In genomic region chr1:91685789-91686188, GRCm38 (mm10) we compare ENCODE assay signal across 20 mouse cellular contexts.
A peak's percentile ranks its signal among the peaks of the same experiment; 100 is the strongest.
DNase-seq lines count a peak whose midpoint lies in the region; ATAC-seq and TF ChIP-seq lines count a peak whose summit lies in the region.
"Had no signal": no experiment of that assay in that cellular context is flagged by ENCODE, and none has a peak within 500 bp of the region (broad histone marks: within the 10 kb centered on the region; RNA-seq: fewer than 3 reads in every experiment).

No protein-coding gene starts in this region.

- WGBS in kidney, embryonic 15.5 days, result 20% methylated on average over 6 of the region's 6 CpGs
- 62% methylated on average over 6 of the region's 6 CpGs for WGBS in embryonic facial prominence, embryonic 10.5 days
- 34% methylated on average over 6 of the region's 6 CpGs for WGBS in limb, embryonic 15.5 days

- peak; percentile 75 for ATAC-seq in kidney, embryonic 15.5 days (replicated peaks; ENCODE audit: low FRiP score)
- no peak for ATAC-seq in limb, embryonic 15.5 days (ENCODE audit: insufficient number of reproducible peaks, low FRiP score, low TSS enrichment, low read depth)
- ATAC-seq in megakaryocyte-erythroid progenitor cell, adult 5-6 weeks (replicated peaks; ENCODE audit: low FRiP score, low TSS enrichment, poor library complexity, severe bottlenecking), result no peak
- ATAC-seq: forebrain, embryonic 15.5 days; intestine, embryonic 16.5 days had no signal

- no peak overlapping the region for H3K27ac ChIP-seq in kidney, embryonic 15.5 days
- H3K27ac ChIP-seq in embryonic facial prominence, embryonic 10.5 days (replicated peaks), result peak overlapping the region; percentile 27; the same call in 1 of the 2 replicates
- 0 out of 2 replicates have a peak overlapping the region, but pooled peaks have one; percentile 7 for H3K27ac ChIP-seq in embryonic fibroblast, embryonic 13.5 days (ENCODE audit: insufficient read depth, low read length)
- H3K27ac ChIP-seq in limb, embryonic 15.5 days, result peak overlapping the region; percentile 54
- H3K27ac ChIP-seq: forebrain, embryonic 15.5 days; heart, embryonic 10.5 days; hindbrain, embryonic 15.5 days; liver, embryonic 14.5 days; lung, embryonic 15.5 days had no signal

- H3K4me3 ChIP-seq in kidney, embryonic 15.5 days (replicated peaks), result no peak overlapping the region
- H3K4me3 ChIP-seq in embryonic facial prominence, embryonic 10.5 days, result no peak overlapping the region
- no peak overlapping the region for H3K4me3 ChIP-seq in embryonic fibroblast, embryonic 13.5 days (ENCODE audit: insufficient read depth, low read length)
- no peak overlapping the region for H3K4me3 ChIP-seq in limb, embryonic 15.5 days
- H3K4me3 ChIP-seq: forebrain, embryonic 15.5 days; heart, embryonic 10.5 days; hindbrain, embryonic 15.5 days; lung, embryonic 15.5 days had no signal

- no peak for DNase-seq in kidney, postnatal 10 days
- DNase-seq in embryonic facial prominence, embryonic 10.5 days (ENCODE audit: low spot score), result peak; percentile 30
- DNase-seq in thymus, adult 18-20 months, result no peak
- no peak for DNase-seq in heart, postnatal 25 days (ENCODE audit: low spot score)
- DNase-seq: cerebellum, adult 2 months; layer of hippocampus, postnatal 36 days; lung, postnatal 4 days; spleen, adult 18-20 months; thymus, postnatal 4 days had no signal

- H3K36me3 ChIP-seq in kidney, embryonic 15.5 days, result no peaks in the 10 kb centered on the region
- no peaks in the 10 kb centered on the region for H3K36me3 ChIP-seq in embryonic facial prominence, embryonic 10.5 days (replicated peaks)
- H3K36me3 ChIP-seq in limb, embryonic 15.5 days, result no peaks in the 10 kb centered on the region
- H3K36me3 ChIP-seq: forebrain, embryonic 15.5 days; heart, embryonic 10.5 days; hindbrain, embryonic 15.5 days; lung, embryonic 15.5 days had no signal

- H3K9ac ChIP-seq in kidney, embryonic 15.5 days, result no peak overlapping the region
- no peak overlapping the region for H3K9ac ChIP-seq in limb, embryonic 15.5 days
- H3K9ac ChIP-seq: forebrain, embryonic 15.5 days; hindbrain, embryonic 15.5 days; liver, embryonic 14.5 days; lung, embryonic 15.5 days had no signal

- H3K27me3 ChIP-seq in kidney, embryonic 15.5 days, result no peaks in the 10 kb centered on the region
- H3K27me3 ChIP-seq in embryonic facial prominence, embryonic 10.5 days (replicated peaks; ENCODE audit: low read depth, poor library complexity, severe bottlenecking), result no peaks in the 10 kb centered on the region
- no peaks in the 10 kb centered on the region for H3K27me3 ChIP-seq in limb, embryonic 15.5 days
- H3K27me3 ChIP-seq: forebrain, embryonic 15.5 days; hindbrain, embryonic 15.5 days; lung, embryonic 15.5 days had no signal

- H3K4me1 ChIP-seq in kidney, embryonic 15.5 days, result peaks cover 17% of the 10 kb centered on the region
- peaks cover 29% of the 10 kb centered on the region for H3K4me1 ChIP-seq in embryonic facial prominence, embryonic 10.5 days
- H3K4me1 ChIP-seq in embryonic fibroblast, embryonic 13.5 days (ENCODE audit: control insufficient read depth, insufficient read depth, low read length), result peaks cover 9% of the 10 kb centered on the region
- peaks cover 15% of the 10 kb centered on the region; the same call in 1 of the 2 replicates for H3K4me1 ChIP-seq in limb, embryonic 15.5 days
- H3K4me1 ChIP-seq: forebrain, embryonic 15.5 days; hindbrain, embryonic 15.5 days; lung, embryonic 15.5 days had no signal

- no peak for TF ChIP-seq POLR2A in embryonic fibroblast, embryonic 13.5 days (IDR thresholded peaks at IDR 0.05; ENCODE audit: low read depth, low read length)

- H3K9me3 ChIP-seq in kidney, embryonic 15.5 days (replicated peaks), result no peaks in the 10 kb centered on the region
- no peaks in the 10 kb centered on the region for H3K9me3 ChIP-seq in embryonic facial prominence, embryonic 10.5 days
- H3K9me3 ChIP-seq in limb, embryonic 15.5 days, result no peaks in the 10 kb centered on the region
- H3K9me3 ChIP-seq: forebrain, embryonic 15.5 days; heart, embryonic 10.5 days; hindbrain, embryonic 15.5 days; lung, embryonic 15.5 days had no signal

- no peak for TF ChIP-seq CTCF in embryonic fibroblast, embryonic 13.5 days (IDR thresholded peaks at IDR 0.05; ENCODE audit: borderline replicate concordance, insufficient read depth, low read length)

- H3K4me2 ChIP-seq in kidney, embryonic 15.5 days, result no peak overlapping the region
- H3K4me2 ChIP-seq in limb, embryonic 15.5 days, result no peak overlapping the region
- H3K4me2 ChIP-seq: forebrain, embryonic 15.5 days; hindbrain, embryonic 15.5 days; lung, embryonic 15.5 days; midbrain, embryonic 11.5 days had no signal

- intact Hi-C loops in heart, postnatal 25 days (cut with DNase I), result no loop called here
